Mouse (Mus musculus): ENCODE data around the gene Slc6a17. TPM values are rescaled to one million over a fixed set of nuclear protein-coding genes. Genes with fewer than 3 reads are reported as not detected.

The Slc6a17 gene
- 1 to 10 TPM; 2.4 to 7.4 (median 4.8) TPM for total RNA-seq (2022)

DNA sequence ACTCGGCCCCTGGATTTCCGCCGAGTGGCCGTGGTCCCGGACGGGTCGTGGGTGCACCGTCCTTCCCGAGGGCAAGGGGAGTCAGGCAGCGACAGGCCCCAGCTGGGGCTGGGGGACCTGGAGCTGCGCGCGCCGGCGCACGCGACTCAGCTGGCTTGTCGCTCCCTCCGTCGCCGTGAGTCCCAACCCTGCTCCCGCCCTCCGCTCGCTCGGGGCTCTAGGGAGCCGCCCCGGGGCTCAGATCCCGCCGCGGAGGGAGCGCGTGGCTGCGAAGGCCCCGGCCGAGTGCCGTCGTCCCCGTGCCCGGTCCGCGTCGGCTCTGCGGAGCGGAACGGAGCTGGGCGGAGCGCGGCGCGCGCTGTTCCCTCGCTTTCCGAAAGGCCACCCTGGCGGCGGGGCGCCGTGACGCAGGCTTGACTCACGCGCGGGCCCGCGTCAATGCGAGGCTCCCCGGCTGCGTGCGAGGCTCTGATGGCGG lies at the start of gene Slc6a17:
Slc6a17 (minus strand) TSS at position 388 of the 478 bp plus-strand sequence.
- DNase-seq (ENCODE audit: low spot score) = no peak

DNA sequence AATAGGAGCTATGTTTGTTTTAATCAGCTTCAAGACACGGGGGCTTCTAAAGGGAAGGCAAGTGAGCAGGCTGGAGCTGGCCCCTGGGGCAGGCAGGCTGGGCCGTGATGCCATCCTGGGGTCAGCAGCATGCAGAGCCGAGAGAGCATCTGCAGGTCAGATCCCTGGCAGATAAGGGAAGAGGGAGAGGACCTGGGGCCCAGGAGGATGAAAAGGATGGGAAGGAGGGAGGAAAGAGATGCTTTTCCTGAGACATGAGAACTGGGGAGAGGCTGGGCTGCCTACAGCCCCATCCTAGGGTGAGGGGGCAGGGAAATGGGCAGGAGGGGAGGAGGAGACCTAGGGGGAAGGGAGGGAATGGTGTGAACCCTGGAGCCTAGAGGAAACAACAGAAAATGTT lies 47.5 kb upstream of the Slc6a17 start:
- DNase-seq (ENCODE audit: low spot score) = no peak

DNA sequence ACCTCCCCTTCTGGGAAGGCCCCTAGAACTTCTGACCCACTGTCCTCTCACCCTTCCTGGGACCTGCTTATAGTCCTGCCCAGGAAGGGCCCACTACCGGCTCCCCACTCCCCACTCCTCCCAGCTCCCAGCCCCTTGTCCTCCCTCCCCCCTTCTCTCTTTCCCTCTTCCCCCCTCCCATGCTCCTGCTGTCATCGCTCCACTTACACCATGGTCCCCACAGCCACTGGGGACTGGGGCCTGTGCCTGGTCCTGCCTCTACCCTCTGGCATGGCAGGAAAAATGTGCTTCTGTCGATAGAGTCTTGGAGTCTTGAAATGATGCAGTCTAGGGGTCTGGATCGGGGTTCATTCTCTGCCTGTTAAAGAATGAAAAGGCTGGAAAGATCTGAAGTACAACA lies 46.1 kb upstream of the Slc6a17 start:
- DNase-seq (ENCODE audit: low spot score) = no peak

DNA sequence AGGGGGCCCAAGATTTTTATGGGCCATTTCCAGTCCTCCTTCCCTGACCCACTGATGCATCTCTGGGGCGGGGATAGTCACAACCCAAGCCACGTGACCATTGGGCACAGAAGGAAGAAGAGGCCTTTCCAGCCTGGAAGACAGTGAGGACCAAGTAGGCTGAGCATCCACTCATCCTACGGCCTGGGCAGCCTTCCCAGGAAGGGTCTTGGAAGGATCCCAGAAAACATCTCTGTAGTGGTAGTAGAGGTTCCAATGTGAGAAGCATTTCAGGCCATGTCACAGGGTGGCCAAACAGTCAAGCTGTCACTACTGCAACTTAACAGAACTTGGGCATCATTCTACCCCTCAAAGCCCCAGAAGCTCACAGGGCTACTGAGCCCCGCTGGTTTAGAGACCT lies 44.8 kb upstream of the Slc6a17 start:
- no peak for DNase-seq (ENCODE audit: low spot score)

DNA sequence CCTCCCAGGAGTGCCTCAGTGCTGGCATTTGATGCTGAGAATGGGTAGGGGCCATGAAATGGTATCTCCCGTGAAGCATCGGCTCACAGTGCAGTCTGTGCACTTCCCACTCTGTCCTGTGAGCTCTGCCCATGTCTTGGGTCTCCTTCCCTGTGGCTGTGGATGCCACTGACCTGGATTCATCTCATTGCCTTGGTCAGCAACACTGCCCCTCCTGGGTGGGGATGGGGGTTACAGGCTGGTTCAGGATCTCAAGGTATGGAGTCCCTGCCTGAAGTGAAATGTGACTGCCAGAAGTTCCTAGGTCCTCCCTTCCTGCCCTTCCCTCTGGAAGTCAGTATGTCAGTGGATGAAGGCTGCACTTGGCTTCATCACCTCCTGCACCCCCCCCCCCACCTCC lies 44.3 kb upstream of the Slc6a17 start:
- DNase-seq (ENCODE audit: low spot score) = no peak

DNA sequence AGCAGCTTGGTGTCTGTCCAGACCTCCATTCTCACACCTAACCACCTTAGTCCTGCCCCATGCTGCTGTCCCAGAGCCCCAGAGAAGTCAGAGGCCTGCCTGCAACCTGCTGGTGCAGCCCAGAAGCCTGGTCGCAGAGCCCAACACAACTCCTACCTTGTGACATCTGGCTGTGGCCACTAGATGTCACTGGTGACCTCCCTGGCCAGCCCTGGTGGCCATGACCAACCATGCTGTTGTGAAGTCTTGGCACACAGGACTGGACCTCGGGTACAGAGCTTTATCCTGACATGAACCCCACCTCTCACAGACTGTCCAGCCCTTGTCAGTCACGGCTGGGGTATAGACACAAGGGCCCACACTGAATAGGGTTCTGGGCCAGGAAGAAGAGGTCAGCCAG lies 41.4 kb upstream of the Slc6a17 start:
- peak; percentile 59 for DNase-seq (ENCODE audit: low spot score)

DNA sequence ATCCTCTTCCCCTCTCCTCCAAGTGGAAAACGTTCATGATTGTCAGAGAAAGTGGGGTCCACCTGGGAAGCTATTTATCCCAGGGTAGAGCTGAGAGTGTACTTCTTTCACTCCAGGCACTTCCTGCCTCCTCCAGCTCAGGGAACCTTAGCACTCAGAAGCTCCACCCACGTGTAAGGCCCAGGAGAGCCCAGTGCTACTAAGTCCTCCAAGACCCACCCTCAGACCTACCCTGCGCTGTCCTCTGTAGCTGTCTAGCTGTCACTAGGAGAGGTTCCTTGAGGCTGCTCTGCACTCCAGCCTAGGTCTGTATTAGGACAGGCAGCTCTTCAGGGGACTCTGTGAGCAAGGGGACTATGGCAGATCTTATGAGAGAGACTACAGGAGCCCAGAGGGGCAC lies 40.9 kb upstream of the Slc6a17 start:
- DNase-seq (ENCODE audit: low spot score) = no peak

DNA sequence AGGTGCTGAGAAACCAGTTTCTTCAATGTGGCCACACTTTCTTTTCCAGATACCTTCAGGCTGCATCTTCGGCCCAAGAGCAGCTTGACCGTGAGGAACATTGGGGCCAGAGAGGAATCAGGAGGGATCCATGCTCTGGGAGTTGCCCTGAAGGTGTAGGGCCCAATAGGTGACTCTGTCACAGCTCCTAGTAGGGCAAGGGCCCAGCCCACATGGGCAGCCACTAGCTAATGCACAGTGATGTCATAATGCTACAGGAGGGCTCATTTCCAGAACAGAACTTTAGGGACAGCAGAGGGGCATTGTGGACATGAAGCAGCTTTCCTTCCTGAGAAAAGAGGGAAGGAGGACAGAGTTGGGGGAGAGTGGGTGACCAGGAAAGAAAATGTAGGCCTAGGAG lies 37.0 kb upstream of the Slc6a17 start, which contains the start of gene Ubl4b:
Ubl4b (minus strand) TSS at position 232 of the 400 bp plus-strand sequence.
- DNase-seq (ENCODE audit: low spot score) = no peak

DNA sequence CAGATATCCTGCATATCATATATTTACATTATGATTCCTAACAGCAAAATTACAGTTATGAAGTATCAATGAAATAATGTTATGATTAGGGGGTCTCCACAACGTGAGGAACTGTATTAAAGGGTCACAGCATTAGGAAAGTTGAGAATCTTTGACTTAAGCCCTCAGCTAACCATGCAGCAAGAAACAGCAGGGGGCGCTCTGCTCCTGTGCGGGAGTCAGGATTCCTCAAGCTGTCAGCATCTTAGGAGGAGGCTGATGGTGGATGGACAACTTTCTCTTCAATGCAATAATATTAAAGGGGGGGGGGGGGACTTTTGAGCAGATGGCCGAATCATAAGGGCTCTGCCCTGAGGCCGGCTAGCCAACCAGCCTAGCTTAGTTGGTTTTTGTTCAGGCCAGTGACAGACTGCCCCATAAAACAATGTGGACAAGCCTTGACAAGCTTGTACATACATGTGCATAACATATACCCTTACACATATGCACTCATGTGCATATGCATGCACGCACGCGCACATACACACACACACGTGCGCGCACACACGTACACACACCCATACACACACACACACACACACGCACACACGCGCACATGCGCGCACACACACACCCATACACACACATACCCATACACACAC lies 32.7 kb upstream of the Slc6a17 start:
- no peak for DNase-seq (ENCODE audit: low spot score)

DNA sequence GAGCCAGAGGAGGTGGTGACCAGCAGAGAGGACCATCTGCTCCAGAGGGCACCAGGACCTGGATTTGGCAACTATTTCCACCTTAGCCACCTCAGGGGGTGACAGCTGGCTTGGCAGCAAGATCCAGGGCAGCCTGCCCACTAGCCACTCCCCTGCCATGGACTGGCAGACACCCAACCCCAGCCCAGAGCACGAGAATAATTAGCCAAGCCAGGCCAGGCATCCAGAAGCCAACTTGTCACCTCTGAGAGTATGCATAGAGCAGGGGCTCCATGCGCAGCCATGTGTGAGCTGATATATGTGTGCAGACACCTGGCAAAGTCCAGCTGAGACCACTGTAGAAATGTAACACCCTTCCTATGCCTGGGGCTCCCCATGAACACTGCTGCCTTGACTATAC lies 29.1 kb upstream of the Slc6a17 start:
- peak; percentile 29 for DNase-seq (ENCODE audit: low spot score)

DNA sequence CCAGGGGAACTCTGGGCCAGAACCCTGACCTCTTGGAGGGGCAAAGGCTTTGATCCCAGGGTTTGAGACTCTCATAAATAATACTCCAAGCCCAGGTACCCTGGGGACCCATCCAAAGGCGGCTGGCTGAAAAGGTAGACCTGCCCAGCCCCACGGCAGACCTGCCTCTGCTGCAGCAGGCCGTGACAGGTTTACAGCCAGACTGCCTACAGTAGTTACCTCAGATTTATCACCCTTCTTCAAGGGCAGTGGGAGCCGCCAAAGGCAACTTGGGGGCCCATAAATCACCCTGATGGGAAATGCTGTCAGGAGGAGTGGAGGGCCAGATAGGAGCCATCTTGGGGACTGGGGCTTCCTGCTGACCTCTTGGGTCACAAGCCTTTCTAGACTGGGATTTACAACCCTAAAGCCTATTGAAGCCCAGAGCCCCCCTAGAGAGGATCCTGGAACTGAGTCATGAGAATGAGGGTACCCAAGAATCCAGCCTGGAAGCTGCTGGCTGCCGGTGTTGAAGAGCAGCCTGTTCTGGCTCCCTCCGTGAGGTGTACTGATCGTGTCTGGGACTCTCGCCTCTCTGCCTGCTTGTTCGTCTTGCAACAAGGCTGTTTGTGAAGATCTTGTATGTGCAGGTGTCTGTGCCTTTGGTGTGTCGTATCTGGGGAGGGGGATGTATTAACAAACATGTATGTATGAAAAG lies 28.0 kb upstream of the Slc6a17 start:
- no peak for DNase-seq (ENCODE audit: low spot score)

DNA sequence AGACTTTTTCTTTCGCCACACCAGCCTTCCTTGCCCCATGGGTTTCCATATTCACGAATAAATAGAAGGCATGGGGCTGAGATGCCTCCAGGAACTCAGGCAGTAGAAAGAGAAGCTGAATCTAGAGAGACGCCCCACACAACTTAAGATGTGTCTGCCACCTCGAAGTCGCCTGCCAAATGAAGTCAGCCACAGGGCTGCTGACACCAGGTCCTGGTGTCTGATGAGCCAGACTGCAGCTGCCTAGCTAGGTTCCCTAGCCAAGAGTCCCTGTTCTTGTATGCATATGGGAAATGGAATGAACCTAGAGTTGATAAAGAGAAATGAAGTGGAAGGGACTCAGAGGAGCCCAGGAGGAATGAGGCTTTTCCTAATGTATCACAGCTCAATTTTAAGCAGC lies 27.5 kb upstream of the Slc6a17 start:
- no peak for DNase-seq (ENCODE audit: low spot score)

DNA sequence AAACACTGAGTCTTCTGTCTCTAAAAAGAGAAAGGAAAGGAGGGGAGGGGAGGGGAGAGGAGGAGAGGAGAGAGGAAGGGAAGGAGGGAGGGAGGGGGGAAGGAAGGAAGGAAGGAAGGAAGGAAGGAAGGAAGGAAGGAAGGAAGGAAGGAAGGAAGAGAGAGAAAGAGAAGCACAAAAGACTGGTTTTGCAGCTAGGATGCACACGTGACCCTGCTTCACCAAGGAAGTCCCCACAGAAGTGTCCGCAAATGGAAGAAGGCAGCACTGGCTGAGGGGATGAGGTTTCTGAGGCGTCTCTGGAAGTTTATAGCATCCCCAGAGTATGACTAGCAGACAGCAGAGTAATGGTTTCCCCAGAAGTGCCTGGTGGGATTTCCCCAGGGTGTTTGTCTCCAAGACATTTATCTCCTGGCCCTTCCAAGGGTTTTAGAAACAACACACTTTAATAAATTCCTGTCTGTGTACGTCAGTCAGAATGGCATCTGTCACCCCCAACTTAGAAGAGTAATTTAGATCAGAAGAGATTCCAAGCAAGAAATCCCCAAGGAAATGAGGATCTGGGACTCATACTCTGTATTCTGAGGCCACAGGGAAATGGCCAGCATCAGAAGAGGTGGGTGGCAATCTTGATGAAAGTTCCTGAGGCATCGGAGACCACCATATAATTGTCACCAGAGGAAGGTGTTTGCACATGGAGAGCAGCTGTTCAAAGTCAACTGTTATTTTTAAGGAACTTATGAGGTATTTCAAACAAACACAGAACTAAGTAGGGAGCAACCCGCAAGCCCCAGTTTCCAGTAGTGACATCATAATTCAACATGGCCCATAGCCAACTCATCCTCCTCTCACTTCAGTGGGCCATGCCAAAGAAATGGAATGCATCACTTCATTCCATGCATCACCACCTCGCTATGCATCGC lies 25.6 kb upstream of the Slc6a17 start:
- no peak for DNase-seq (ENCODE audit: low spot score)

DNA sequence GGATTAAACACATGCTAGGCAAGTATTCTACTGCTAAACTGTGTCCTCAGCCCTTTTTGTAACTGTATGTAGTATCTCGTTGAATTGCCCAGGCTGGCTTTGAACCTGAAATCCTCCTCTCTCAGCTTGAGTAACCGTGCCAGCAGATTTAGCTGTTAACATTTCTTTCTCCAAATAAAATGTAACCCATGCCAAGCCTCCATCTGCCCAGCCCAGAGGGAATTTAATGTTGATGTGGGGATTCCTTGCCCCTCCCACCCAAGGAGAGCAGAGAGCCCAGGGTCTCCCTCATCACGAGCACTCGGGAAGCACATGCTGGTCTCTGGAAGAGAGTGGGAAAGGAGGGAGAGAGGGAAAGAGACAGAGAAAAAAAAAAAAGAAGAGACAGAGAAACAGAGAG lies 24.8 kb upstream of the Slc6a17 start:
- DNase-seq (ENCODE audit: low spot score) = no peak

DNA sequence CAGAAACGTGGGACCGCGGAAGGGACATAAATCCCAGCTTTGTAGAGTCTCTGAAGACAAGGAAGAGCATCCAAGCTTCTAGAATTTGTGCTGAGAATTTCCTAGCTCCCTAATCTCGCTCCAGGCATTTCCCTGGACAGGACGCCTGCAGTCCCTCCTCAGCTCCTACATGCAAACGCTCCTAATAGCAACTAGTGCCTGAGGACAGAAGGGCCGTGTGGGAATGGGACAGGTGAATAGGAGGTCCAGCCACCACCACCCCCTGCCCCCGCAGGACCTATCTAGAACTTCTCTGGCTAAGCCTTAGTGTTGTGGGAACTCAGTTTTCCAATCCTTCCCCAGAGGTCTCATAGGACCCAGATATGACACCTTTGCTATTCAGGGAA lies 19.7 kb upstream of the Slc6a17 start:
- no peak for DNase-seq (ENCODE audit: low spot score)

DNA sequence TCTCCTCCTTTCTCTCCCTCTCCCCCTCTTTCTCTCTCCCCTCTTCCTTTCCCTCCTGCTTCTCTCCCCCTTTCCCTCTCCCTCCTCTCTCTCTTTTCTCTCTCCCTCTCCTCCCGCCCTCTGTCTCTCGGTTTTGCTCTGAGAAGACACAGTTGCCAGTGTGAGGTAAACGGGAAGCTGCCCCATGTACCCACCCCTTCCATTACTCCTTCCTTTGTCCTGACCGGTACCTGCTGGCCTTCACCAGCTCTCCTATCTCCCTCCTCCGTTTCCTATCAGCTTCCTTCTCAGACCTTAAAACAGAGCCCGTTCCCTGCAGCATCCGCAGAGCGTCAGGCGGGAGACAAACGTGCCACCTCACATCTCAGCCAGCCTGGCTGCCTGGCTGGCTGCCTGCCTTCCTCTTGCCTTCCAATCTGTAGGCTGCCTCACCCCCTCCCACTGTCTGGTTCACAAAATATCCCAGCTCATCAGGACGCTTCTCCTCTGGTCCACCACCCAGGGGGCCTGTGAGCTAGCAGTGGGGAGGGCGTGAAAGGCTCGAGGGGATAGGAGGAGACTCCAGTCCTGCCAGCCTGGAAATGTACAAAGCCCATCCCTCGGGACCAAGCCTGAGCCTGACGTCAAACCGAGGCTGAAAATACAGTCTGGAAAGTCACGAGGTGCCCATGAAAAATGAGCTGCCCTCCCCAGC lies 19.1 kb upstream of the Slc6a17 start:
- no peak for DNase-seq (ENCODE audit: low spot score)

DNA sequence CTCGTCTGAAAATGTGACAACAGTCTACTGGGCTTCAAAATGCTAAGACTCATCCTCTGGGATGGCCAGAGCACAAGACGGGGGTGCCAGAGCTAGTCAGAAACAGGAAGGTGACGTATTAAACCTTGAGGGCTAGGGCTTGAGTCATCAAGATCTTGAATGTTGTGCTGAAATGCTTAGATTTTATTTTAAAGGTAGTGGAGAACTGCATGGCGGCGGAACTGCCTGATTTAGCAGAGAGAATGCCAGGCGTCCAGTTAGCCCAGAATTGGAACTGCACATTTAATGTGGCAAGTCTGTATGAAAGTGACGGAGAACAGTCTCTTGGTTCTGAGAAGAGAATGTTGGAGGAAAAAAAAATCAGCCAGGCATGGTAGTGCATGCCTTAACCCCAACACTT lies 17.1 kb upstream of the Slc6a17 start:
- no peak for DNase-seq (ENCODE audit: low spot score)

DNA sequence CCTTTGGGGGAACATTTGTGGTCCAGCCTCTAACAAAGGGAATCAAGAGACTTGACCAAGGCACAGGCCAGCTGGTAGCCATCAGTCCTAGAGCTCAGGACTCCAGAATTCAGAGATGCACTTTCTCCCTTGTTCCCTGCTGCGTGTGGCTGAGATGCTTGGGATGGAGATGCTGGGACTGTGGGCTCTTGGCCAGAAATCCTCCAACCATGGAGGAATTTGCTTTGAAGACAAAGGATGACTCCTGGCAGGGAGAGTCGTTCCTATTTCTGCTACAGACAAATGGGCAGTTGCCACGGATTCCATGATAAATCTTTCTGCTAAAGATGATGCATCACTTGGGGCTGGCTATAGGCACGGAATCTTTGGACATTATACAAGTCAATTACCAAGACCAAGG lies 15.7 kb upstream of the Slc6a17 start:
- DNase-seq (ENCODE audit: low spot score) = no peak

DNA sequence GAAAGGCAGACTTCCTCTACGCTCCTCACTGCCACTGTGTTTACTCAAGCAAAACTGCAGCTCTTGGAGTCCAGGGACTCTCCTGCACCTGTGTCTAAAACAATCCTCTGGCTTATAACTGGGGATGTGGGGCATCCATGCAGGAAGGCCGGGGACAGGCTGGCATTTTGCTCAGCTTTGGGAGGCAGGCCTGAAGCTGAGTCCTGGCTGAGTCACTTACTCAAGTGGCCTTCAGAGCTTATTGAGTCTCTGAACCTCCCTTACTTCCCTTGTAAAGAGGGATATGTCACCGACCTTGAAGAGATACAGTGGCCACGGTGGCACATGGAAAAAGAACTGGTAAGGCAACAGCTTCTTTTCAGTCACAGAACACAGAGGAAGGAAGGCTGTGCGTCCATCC lies 12.8 kb upstream of the Slc6a17 start:
- DNase-seq (ENCODE audit: low spot score) = no peak

DNA sequence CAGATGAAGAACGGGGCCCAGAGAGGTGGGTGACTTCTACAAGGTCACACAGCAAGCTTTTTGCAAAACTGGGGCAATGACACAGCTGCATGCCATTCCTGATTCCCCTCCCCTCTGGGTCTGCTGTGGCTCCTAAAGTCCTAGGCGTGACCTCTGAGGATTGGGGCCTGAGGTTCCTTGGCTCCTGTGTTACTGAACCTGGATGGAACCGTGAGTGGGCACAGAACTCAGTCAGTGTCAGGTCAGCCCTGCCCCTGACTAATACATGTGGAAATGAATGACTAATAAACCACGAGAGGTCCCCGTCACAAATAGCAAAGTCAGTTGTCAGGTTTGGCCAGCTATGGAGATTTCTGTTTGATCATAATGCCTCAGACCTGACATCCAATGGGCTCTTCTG lies 11.4 kb upstream of the Slc6a17 start:
- DNase-seq (ENCODE audit: low spot score) = no peak

DNA sequence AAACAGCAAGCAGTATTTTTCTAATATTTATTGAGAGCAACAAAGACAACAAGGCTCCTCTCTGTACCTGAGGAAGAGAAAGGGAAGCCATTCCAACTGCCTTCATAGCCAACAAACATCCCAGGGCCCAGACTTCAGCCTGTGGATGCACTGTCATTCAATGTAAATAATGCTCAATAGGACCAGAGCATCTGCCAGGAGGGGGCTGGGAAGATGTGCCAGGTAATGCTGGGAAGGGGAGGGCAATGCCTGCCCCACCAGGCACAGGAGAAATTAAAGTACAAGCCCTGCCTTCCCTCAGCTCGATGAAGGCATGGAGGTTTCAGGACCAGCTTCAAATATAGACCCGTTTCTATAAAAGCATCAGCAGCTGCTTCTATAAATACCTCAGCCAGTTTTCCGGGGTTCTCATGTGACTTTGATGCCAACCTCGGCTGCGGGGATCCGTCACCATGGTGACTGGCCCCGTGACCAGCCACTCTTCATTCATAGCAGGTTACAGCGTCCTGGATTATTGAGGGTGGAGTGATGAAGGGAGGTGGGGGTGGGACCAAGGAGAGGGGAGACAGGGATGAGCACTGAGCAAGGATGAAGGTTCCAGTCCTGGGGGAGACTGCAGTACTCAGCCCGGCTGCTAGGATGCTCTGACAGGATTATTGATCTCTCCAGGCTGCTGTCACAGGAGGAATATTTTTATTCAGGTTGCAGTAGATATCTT lies 10.7 kb upstream of the Slc6a17 start:
- DNase-seq (ENCODE audit: low spot score) = peak; percentile 20
